Mouse (Mus musculus) hindbrain, embryonic 11.5 days (tissue): ENCODE results near the gene Sox5. TPM values are rescaled to one million over a fixed set of nuclear protein-coding genes. Genes with fewer than 3 reads are reported as not detected.

ENCODE experiments used
- ATAC-seq: fragments of 200-750 bp; cut with Nextera tagmentation; 2 replicates; pipeline ENCODE4 v1.8.0; 2017; ENCODE audit warnings: mild to moderate bottlenecking, moderate TSS enrichment, moderate library complexity; ENCODE audit not compliant: low FRiP score
- DNase-seq: peaks from one replicate; pipeline ENCODE4 v3.0.0-alpha.2; 2015; ENCODE audit warnings: low spot score
- H3K27ac ChIP-seq: fragments of 300-500 bp; sonication (generic); 2 replicates; pipeline ENCODE4 v1.5.1; 2014; ENCODE audit warnings: mild to moderate bottlenecking, low read depth, low read length
- H3K27me3 ChIP-seq: fragments of 300-500 bp; sonication (generic); 2 replicates; pipeline ENCODE4 v1.6.1; 2014; ENCODE audit warnings: mild to moderate bottlenecking, low read length, moderate library complexity, mixed read lengths; ENCODE audit not compliant: control insufficient read depth, insufficient read depth
- H3K36me3 ChIP-seq: fragments of 300-500 bp; sonication (generic); 2 replicates; pipeline ENCODE4 v1.6.1; 2014; ENCODE audit warnings: mild to moderate bottlenecking, low read length, moderate library complexity, mixed read lengths; ENCODE audit not compliant: control insufficient read depth, insufficient read depth
- H3K4me1 ChIP-seq: fragments of 300-500 bp; sonication (generic); replicated peaks from 2 replicates; pipeline ENCODE4 v1.6.1; 2014; ENCODE audit warnings: low read length, mixed read lengths; ENCODE audit not compliant: control insufficient read depth, insufficient read depth
- H3K4me2 ChIP-seq: fragments of 300-500 bp; sonication (generic); replicated peaks from 2 replicates; pipeline ENCODE4 v1.6.1; 2014; ENCODE audit warnings: mild to moderate bottlenecking, low read depth, low read length
- H3K4me3 ChIP-seq: fragments of 300-500 bp; sonication (generic); 2 replicates; pipeline ENCODE4 v1.5.1; 2014; ENCODE audit warnings: low read depth, low read length
- H3K9ac ChIP-seq: fragments of 300-500 bp; sonication (generic); 2 replicates; pipeline ENCODE4 v1.6.1; 2014; ENCODE audit warnings: low read depth, low read length
- H3K9me3 ChIP-seq: fragments of 300-500 bp; sonication (generic); 2 replicates; pipeline ENCODE4 v1.6.1; 2016; ENCODE audit warnings: low read length; ENCODE audit not compliant: control insufficient read depth
- WGBS: fragments of 180-500 bp; shearing (Covaris S2); extraction: QIAGEN DNeasy Blood & Tissue Kit; methylation state at CpG from one replicate; pipeline ENCODE4 v1.1.7; 2014; 5-methylcytosine and 5-hydroxymethylcytosine counted together
- polyA plus RNA-seq: library from polyadenylated mRNA; unstranded; fragments of >200 nt; fragmentation: Nextera tagmentation; extraction: Ambion mirVana; gene quantifications from 2 replicates; pipeline ENCODE4 v1.2.1, GENCODE M21; 2014

Sox5 gene
- polyA plus RNA-seq, 1 experiment from 2014 or later, result 35.0 TPM

GRCm38 (mm10) chr6:144338221-144338620 is 443.6 kb downstream of the Sox5 start:
- Histone ChIP-seq H3K4me3 (no peak overlapping the region), H3K27me3 (peaks cover 2% of the 10 kb centered on the region; the same call in 1 of the 2 replicates), H3K9ac (no peak overlapping the region), H3K27ac (no peak overlapping the region), H3K36me3 (no peaks in the 10 kb centered on the region), H3K4me1 (peaks cover 2% of the 10 kb centered on the region; the same call in 1 of the 2 replicates), H3K4me2 (no peak overlapping the region), H3K9me3 (peaks cover 3% of the 10 kb centered on the region; the same call in 1 of the 2 replicates)
- 47% methylated on average over 4 of the region's 4 CpGs for WGBS
- DNase-seq, result peak; percentile 14
- ATAC-seq, result no peak

GRCm38 (mm10) chr6:144337436-144337969 is 444.3 kb downstream of the Sox5 start:
- 18% methylated on average over 14 of the region's 14 CpGs for WGBS
- H3K4me1 ChIP-seq, result peaks cover 2% of the 10 kb centered on the region; the same call in 1 of the 2 replicates
- peaks cover 3% of the 10 kb centered on the region; the same call in 1 of the 2 replicates for H3K9me3 ChIP-seq
- ATAC-seq (no peak), DNase-seq (peak; percentile 39)
- H3K9ac ChIP-seq, result no peak overlapping the region
- no peak overlapping the region for H3K27ac ChIP-seq
- H3K27me3 ChIP-seq, result peaks cover 2% of the 10 kb centered on the region; the same call in 1 of the 2 replicates
- H3K4me2 ChIP-seq, result peak overlapping the region; percentile 4; the same call in 1 of the 2 replicates
- H3K36me3 ChIP-seq, result no peaks in the 10 kb centered on the region
- no peak overlapping the region for H3K4me3 ChIP-seq

- 84% methylated on average over 4 of the region's 4 CpGs for WGBS
- DNase-seq (no peak), ATAC-seq (no peak)
- peaks cover 2% of the 10 kb centered on the region; the same call in 1 of the 2 replicates for H3K4me1 ChIP-seq
- H3K4me2 ChIP-seq, result no peak overlapping the region
- peaks cover 2% of the 10 kb centered on the region; the same call in 1 of the 2 replicates for H3K27me3 ChIP-seq
- no peaks in the 10 kb centered on the region for H3K36me3 ChIP-seq
- peaks cover 3% of the 10 kb centered on the region; the same call in 1 of the 2 replicates for H3K9me3 ChIP-seq
- no peak overlapping the region for H3K27ac ChIP-seq
- H3K9ac ChIP-seq, result no peak overlapping the region
- no peak overlapping the region for H3K4me3 ChIP-seq
Observed at GRCm38 (mm10) chr6:144336789-144337188, 445.0 kb downstream of the Sox5 start.

GRCm38 (mm10) chr6:144333146-144333545 is 448.6 kb downstream of the Sox5 start:
- 94% methylated on average over 4 of the region's 4 CpGs for WGBS
- no peaks in the 10 kb centered on the region for H3K9me3 ChIP-seq
- peaks cover 2% of the 10 kb centered on the region; the same call in 1 of the 2 replicates for H3K27me3 ChIP-seq
- no peak for ATAC-seq
- H3K9ac ChIP-seq, result no peak overlapping the region
- peaks cover under 1% of the 10 kb centered on the region; the same call in 1 of the 2 replicates for H3K4me1 ChIP-seq
- H3K4me2 ChIP-seq, result no peak overlapping the region
- no peaks in the 10 kb centered on the region for H3K36me3 ChIP-seq
- H3K27ac ChIP-seq, result no peak overlapping the region
- no peak overlapping the region for H3K4me3 ChIP-seq
- no peak for DNase-seq

- Histone ChIP-seq H3K9me3 (no peaks in the 10 kb centered on the region), H3K27me3 (peaks cover 2% of the 10 kb centered on the region; the same call in 1 of the 2 replicates), H3K36me3 (no peaks in the 10 kb centered on the region), H3K4me3 (no peak overlapping the region), H3K4me1 (no peaks in the 10 kb centered on the region), H3K4me2 (no peak overlapping the region), H3K27ac (no peak overlapping the region), H3K9ac (no peak overlapping the region)
- DNase-seq (no peak), ATAC-seq (no peak)
- 83% methylated on average over 4 of the region's 4 CpGs for WGBS
Observed at GRCm38 (mm10) chr6:144332027-144332426, 449.8 kb downstream of the Sox5 start.

- no peaks in the 10 kb centered on the region for H3K36me3 ChIP-seq
- no peak overlapping the region for H3K9ac ChIP-seq
- no peak overlapping the region for H3K4me2 ChIP-seq
- H3K4me3 ChIP-seq, result no peak overlapping the region
- DNase-seq (no peak), ATAC-seq (no peak)
- no peaks in the 10 kb centered on the region for H3K9me3 ChIP-seq
- WGBS, result 66% methylated on average over 2 of the region's 2 CpGs
- H3K4me1 ChIP-seq, result no peaks in the 10 kb centered on the region
- no peaks in the 10 kb centered on the region for H3K27me3 ChIP-seq
- no peak overlapping the region for H3K27ac ChIP-seq
Observed at GRCm38 (mm10) chr6:144329311-144329930, 452.4 kb downstream of the Sox5 start.

GRCm38 (mm10) chr6:144328779-144329178 is 453.0 kb downstream of the Sox5 start:
- no peak for ATAC-seq
- Histone ChIP-seq H3K27me3 (no peaks in the 10 kb centered on the region), H3K36me3 (no peaks in the 10 kb centered on the region), H3K4me1 (no peaks in the 10 kb centered on the region), H3K4me2 (no peak overlapping the region), H3K9me3 (no peaks in the 10 kb centered on the region), H3K27ac (no peak overlapping the region), H3K4me3 (no peak overlapping the region), H3K9ac (no peak overlapping the region)
- DNase-seq, result no peak
- 86% methylated on average over 4 of the region's 4 CpGs for WGBS

GRCm38 (mm10) chr6:144326817-144327216 is 455.0 kb downstream of the Sox5 start:
- no peak overlapping the region for H3K4me2 ChIP-seq
- 86% methylated on average over 3 of the region's 3 CpGs for WGBS
- no peaks in the 10 kb centered on the region for H3K4me1 ChIP-seq
- no peaks in the 10 kb centered on the region for H3K27me3 ChIP-seq
- no peak overlapping the region for H3K4me3 ChIP-seq
- H3K9me3 ChIP-seq, result no peaks in the 10 kb centered on the region
- no peaks in the 10 kb centered on the region for H3K36me3 ChIP-seq
- no peak for DNase-seq
- no peak overlapping the region for H3K27ac ChIP-seq
- H3K9ac ChIP-seq, result no peak overlapping the region
- no peak for ATAC-seq

GRCm38 (mm10) chr6:144323372-144323771 is 458.4 kb downstream of the Sox5 start:
- H3K27ac ChIP-seq, result no peak overlapping the region
- no peak overlapping the region for H3K9ac ChIP-seq
- H3K4me2 ChIP-seq, result no peak overlapping the region
- H3K36me3 ChIP-seq, result no peaks in the 10 kb centered on the region
- H3K4me3 ChIP-seq, result no peak overlapping the region
- DNase-seq, result no peak
- H3K9me3 ChIP-seq, result no peaks in the 10 kb centered on the region
- ATAC-seq, result no peak
- no peaks in the 10 kb centered on the region for H3K4me1 ChIP-seq
- WGBS, result 88% methylated on average over 4 of the region's 4 CpGs
- no peaks in the 10 kb centered on the region for H3K27me3 ChIP-seq
